Mouse (Mus musculus) natural killer cell, adult 2 months (primary cell): ENCODE data around the gene A730071L15Rik.

Experiments
- DNase-seq, 2 experiments: peaks; one replicate each; pipeline ENCODE4 v3.0.0; 2022; ENCODE audit warnings: low spot score in 2 of 2

Gene A730071L15Rik

DNA sequence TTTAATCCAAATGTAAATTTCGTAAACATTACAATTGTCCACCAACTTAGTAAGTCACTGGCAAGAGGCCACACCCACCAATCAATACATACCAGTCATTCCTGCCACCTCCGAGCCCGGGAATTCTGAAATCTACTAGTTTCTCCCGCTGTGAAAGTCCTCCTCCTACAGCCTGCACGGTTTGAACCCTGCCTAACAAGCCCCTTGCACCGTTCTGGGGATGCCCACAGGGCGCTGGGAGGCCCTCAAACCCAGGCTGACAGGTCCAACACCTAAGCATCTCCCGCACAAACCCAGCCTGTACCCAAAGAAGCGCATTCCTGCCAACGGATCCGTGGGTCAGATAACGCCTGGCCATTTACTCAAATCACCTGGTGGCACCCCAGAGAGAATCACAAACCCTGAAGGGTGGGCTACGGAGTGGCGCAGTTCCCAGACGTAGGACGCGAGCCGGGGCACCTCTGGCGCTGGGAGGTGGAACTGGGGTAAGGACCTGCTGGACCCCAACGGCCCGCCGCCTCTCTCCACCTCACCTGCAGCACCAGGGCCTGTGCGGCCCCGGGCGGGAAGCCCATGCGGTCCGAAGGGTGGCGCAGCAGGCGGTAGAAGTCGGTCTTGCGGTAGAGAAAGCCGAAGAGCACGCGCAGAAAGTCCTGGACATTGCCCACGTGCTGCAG is at the start of gene A730071L15Rik:
A730071L15Rik (plus strand) TSS at position 620 of the 677 bp plus-strand sequence.
- DNase-seq, result no peak

DNA sequence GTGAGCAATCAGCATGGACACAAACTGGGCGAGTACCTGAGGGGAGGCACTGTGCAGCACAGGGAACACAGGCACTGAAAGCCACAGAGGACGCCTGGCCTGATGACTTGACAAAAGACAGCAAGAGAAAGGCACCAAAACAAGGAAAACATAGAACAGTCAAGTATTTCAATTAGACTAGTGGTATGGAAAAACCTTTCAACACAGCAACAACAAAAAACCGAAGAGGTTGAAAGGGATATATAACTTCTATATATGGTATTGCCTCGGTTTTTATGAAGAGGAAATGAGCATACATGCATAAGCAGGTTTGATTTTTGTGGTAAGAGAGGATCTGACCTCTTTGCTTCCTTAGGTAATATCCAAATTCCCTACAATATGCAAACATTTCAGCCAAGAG is 47.0 kb upstream of the A730071L15Rik start:
- DNase-seq, result no peak

DNA sequence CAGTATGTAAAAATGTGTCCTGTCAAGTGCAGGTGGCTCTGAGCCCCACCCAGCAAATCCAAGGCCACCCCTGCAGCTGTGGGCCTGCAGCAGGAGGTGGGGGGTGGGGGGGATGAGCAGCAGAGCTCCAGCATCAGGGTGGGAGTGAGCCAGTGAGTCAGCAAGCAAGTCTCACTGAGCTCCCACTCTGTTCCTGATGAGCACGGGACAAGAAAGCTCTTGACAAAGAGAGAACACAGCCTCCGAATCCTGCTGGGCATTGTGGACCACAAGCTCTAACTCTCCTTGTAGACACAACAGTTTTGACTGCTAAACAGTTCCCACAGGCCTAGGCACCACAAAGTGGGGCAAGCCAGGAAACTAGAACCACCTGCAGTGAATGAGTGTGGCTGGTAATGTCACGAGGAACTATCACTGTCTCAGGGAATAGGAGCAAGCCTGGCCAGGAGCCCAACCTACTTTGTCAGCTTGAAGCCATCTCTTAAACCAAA is 45.6 kb upstream of the A730071L15Rik start:
- DNase-seq, result no peak

DNA sequence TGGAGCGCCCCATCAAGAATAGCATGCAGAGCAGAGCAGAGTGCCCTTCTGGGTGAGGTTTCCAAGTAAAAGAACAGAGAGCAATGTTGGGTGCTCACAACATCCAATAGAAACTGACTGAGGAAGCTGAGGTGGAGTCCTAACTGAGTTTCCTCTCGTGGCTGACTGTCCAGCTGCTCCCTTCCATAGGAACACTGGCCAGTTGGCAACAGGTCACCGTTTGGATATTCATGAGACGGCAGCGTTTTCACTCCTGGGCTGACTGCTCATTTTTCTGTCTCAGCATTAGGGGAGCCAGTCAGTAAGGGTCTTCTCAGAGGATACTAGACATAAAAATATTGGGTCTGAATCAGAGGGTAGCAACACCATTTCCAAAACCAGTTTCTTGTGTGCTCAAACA is 43.2 kb upstream of the A730071L15Rik start:
- DNase-seq, result no peak

DNA sequence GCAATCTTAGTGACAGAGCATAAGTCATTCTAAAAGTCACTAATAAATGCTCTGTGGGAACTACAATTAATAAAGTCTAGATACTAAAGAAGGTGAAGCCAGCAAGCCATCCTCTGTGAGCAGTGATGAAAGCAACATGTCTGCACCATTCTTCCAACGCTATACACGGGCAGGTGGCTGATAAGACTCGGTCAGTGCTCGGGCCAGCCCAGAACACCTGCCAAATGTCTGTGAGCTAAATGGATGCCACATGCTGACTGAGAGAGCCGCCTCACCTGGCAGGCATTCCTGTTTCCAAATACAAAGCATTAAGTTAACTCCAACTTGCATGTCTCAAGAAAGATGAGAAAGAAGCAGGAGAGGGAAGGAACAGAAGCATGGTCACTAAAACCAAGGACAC is 42.7 kb upstream of the A730071L15Rik start:
- no peak for DNase-seq

DNA sequence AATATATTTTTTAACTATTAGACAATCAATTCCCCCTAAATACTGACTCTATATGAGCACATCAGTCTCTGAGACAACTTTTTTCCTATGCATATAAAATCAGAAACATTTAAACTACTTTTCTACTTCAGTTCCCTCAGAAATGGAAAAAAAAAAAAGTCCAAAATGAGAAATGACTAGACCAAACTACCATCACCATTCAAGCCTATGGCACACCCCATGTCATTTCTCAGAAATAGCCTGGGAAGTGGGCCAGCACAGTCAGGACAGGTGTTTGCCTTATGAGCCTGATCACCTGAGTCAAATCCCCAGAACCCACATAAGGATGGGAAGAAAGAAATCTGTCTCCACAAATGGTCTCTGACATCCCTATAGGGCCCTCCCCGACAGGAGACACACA is 41.3 kb upstream of the A730071L15Rik start:
- DNase-seq, result no peak

DNA sequence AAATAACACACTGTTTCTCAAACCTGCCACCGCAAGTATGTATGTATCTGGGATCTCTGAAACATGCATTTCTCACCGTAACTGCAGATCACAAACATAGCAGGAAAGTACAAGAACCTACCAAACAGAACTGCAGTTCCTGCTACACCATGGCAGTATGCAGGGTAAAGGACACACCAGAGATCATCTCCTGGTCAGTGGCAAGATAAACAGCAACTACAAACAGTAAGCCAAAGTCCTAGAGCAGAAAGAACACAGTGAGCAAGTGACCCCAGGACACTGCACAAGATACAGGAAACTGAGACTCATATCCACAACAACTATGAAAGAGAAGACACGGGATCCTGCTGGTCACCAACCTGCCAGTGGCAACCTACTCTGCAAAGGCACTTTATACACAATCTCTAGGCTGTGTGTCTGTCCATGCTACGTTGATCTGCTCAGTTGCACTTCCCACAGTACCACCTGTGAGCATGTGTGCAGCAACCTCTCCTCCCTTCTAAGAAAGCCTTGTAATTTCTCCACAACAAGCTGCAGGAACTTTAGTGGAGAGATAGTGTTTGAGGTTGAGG is 40.0 kb upstream of the A730071L15Rik start:
- DNase-seq, result no peak

DNA sequence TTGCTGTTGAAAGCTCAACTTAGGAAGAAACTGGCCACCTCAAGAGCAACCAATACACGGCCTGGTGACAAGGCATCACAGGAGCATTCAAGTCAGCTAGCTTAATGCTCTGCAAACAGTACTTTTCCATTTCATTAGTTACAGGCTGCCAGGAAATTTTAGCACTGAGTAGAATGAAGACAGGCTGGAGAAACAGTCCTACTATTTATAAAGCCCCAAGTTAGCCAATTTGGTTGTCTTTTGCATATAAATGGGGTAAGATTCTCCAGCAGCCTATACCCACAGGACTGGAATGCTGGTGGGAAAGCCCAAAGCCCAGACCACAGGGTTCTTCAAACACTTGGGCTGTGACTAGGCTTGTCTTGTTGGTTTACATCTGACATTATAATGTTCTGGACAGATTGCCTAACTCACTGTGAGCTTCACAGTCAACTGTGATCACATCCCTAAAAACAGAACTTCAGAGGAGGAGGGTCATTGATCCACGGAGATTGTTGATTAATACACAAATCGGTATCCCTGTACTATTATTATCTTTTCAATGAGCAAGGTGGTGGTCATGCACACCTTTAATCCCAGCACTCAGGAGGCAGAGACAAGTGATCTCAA is 39.1 kb upstream of the A730071L15Rik start:
- no peak for DNase-seq

DNA sequence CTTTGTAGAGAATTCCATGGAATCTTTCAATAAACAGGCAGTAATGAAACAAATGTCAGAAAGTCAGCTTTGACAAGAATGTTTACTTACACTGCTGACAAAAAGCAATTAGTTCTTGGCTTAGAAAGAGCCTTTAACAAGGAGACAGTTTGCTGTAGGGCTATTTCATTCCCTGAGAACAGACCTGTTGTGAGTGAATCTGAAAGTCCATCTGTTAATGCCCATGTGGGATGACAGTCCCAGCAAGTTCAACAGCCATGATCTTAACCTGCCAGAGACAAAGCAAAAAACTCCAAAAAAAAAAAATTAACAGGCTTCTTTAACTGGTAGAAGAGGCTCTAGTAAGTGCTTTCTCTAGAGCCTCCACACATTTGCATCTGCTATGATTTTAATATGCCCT is 38.3 kb upstream of the A730071L15Rik start:
- no peak for DNase-seq

DNA sequence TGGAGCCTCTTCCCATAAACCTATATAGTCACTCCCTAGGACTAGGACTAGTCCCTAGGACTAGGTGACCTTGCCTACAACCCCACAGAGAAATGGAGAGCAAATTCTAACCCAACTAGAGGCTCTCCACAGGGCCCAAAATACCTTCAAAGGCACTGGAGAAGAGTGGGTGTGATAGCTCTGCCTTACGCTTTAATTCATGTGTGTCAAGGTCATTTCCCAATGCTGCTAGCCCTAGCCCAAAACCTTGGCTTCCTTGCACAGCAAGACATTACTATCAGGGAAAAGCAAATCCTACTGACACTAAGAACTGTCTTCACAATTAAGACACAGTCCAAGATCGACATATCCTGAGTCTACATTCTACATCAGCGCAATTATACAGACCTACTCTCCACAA is 36.8 kb upstream of the A730071L15Rik start:
- DNase-seq, result no peak

DNA sequence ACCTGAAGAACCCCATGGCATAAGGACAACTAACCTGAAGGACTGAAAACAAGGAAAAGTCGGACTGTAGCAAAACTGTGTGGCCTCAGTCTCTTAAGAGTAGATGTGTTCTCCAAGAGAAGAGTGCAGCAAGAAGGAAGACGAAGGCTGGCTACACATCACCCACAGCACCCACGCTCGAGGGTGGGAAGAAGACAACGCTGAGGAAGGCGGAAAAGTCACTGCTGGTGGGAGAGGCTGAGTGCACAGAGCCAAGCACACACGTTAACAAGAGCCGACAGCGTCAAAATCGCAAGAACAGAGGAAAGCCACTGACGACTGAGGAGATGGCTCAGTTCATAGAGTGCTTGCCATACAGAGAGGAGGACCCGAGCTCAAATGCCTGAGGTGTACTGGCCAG is 36.1 kb upstream of the A730071L15Rik start:
- DNase-seq, result no peak

DNA sequence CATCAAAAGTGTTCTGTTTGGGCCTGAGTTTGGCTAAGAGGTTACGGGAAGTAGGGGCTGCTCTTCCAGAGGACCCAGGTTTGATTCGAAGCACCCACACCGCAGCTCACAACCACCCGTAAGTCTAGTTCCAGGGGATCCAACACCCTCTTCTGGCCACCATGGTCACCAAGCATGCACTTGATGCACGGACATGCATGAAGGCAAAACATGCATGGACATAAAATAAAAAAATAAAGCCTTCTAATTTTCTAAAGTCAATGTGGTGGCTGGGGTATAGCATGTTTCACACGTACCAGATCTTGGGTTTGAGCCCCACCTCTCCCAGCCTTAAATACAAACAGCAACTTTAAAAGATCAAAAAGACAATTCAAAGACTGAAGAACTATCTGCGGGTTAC is 35.0 kb upstream of the A730071L15Rik start:
- no peak for DNase-seq

DNA sequence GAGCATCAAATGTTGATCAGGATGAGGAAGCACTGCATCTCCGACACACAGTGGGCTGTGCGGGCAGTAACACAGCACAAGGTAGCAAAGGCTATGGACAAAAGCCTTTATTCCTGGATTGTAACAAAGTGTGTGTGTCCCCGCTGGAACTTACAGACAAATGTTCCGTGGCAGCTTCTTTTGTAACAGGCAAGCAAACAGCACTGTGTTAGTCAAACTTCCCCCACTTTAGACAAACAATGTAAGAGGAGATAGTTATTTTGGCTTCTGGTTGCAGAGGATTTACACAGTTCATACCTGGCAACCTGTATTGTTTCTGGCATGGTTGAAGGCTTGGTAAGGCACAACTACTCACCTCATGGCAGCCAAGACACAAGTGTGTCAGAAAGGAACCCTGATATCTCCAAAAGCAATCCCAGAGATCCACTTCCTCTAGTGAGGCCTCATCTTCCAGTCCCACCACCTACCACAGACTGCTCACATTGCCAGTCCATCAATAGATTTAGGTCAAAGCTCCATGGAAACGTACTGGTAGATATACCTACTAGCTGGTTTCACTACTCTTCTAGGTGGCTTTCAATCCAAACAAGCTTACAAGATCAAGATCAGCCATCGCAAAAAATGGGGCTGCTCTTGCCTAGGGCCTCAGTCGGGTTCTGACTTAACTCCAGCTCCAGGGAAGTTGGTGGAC is 34.3 kb upstream of the A730071L15Rik start:
- no peak for DNase-seq

DNA sequence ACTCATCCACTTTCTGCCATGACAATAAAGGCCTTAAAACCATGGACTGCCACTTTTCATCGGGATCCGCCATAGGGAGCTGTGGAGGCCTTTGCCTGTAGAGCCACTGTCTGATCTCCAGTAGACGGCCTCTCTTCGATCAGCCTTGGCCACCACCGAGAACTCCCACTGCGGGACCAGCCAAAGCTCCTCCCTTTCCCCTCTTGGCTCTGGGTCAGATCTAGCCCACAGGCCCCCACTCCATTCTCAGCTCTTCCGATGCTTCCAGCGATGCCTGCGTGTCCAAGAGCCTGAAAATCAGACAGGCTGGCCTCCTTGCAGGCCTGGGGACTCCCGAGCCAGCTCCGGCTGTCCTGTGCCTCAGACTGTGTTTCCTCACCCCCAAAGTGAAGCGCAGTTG is 33.5 kb upstream of the A730071L15Rik start:
- no peak for DNase-seq

DNA sequence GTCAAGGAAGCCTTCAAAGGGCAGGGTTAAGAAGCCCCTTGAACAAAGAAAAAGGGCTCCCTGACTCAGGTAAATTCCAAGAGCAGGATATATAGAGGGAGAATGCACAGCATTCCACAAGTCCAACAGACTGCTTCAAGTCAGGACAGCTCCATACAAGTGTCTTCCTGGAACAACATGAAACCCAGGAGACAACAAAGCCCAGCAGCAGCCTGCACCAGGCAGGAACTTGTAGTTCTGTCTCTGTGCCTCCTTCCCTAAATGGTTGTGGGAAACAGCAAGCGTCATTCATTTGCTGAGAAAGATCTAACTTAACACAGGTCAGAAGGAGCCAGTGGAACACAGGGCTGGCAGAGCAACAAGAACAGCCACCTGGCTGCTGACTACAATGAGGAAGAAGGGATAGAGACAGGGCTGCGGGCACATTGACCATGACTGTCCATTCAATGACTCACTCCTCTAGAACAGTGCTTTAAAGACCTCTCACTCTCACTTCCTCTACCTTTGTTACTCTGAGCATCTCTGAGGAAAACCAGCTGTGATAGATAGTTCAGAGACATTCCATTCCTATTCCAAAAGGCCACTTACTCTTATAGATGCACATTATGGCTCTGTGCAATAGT is 30.7 kb upstream of the A730071L15Rik start:
- peak in 1 of 2 experiments; percentile 33 for DNase-seq

DNA sequence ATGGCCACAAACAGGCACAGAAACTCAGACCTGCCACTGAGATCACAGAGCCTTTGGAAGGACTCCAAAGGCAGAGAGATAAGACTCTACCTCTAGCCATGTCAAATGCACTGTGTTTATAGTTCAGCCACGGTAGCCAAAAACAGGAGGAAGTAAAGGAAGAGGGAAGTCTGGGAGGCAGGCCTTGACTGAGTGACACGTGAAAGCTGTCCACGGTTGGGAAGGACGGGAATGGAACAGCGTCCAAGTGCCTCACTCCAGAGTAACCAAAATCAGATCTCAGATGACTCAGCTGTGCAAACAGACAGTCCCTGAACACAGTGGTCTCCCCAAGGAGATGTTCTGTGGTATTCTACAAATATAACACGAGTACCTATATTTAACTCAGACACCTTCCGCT is 25.1 kb upstream of the A730071L15Rik start:
- no peak for DNase-seq

DNA sequence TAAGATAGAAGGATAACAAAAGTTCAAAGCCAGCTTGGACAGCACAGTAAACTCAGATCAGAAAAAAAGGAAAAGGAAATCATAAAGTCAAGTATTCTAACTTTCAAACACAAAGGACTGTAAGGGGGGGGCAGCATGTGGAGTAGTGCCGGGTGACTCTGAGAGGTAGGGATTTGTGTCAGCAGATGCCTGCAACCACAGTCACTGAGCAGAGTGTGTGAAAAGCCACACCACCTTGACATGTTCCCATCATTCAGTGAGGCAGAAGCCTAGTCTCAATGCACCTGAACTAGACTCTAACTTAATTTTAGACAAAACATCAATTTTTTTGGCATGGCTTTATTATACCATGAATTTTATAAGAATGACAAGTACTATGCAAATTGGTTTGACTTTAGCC is 24.3 kb upstream of the A730071L15Rik start:
- DNase-seq, result no peak

DNA sequence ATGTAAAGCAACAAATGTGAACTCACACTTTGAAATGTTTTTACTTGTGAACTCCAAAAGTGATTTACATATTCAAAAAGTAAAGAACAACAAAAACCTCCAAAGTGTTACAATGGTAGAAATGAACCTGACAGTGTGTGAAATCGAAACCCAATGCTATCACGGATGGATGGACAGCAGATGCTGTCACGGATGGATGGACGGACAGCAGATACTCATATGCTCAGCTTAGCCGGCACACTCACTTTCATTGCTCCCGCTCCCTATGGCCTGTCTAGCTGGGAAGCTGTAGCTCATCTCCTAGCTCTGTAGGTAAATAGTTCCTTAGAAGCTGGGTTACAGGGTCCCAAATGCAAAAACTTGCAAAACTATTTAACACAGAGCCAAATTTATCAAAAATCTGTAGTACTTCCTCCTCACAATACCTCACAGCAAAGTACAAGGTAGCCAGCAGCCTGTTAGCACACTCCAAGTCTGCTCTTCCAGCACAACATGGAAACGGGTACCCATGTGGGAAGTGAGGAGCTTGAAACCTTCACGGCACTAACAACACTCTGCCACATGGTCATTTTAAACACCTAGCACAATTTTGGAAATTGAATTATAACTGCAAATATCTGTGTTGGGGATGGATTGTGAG is 21.9 kb upstream of the A730071L15Rik start:
- DNase-seq, result no peak

DNA sequence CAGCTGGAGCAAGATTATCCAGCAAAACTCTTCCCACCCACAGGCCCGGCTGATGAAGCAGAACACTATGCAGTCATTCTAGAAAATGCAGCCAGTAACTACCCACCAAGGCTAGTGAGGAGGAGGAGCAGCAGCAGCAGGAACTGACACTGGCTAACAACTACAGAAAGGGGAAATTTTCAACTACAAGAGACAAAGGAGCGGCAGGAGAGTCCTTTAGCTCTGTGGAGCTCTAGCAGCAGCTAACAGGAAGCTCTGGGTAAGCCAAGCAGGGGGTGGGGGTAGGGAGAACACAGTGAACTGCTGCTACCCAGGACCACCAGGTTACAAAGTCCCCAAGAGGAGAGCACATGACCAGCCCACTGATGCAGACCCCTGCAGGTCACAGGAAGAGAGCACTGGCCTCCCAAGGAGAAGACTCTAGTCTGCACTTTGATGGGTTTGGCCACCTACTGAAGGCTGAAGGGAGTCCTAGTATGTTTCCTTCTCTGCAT is 21.1 kb upstream of the A730071L15Rik start:
- peak; percentile 15 to 30 for DNase-seq

DNA sequence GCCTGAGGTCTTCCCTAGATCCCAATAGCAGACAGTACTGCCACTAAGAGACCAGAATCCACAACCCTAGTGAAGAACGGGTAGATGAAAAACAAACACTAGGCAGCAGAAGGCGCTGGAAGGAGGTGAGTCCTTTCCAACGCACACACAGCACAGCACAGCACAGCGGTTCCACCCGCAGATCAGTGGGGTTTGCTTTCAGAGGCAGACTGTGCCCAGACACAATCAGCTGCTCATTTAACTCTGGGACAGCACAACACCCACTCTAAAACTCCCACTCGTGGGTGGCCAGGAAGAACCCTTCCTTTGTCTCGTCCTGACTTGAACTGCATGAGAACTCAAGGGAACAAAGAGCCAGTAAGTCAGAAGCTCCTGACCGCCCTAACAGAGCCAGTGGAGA is 20.6 kb upstream of the A730071L15Rik start:
- DNase-seq, result no peak

DNA sequence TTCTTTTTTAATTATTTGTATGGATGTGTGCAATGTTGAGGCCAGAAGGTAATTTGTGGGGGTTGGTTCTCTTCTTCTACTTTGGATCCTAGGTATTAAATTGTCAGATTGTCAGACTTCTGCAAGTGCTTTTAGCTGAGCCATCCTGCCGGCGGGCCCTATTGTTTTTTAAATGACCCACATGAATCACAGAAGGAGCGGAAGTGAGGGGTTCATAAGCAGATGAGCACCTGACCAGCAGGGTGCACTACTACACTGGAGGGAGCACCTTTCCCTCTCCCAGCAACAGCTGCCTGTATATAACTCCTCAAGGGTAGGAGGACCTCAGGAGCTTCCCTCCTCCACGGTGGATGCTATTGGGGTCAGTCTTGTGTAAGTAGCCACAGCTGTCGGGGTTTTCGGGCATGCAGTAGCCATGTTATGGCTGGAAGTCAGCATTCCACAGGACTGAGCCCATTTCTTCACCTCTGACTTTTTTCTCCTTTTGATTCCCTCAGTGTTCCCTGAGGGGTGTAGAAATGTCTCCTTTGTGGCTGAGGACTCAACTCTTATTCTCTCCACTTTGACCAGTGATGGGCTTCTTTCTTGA is 18.9 kb upstream of the A730071L15Rik start:
- no peak for DNase-seq
